Mouse (Mus musculus) bone marrow macrophage, adult 2 months (primary cell): Measurements from ENCODE around the gene Abat. TPM values are rescaled to one million over a fixed set of nuclear protein-coding genes. Genes with fewer than 3 reads are reported as not detected.

Source experiments
- H3K27ac ChIP-seq: 2 replicates; pipeline ENCODE4 v1.5.1; 2012; ENCODE audit warnings: low read depth, low read length; ENCODE audit not compliant: insufficient read depth
- H3K4me1 ChIP-seq: 2 replicates; pipeline ENCODE4 v1.6.1; 2012; ENCODE audit warnings: low read length; ENCODE audit not compliant: control insufficient read depth, insufficient read depth
- H3K4me3 ChIP-seq: 2 replicates; pipeline ENCODE4 v1.5.1; 2012; ENCODE audit warnings: mild to moderate bottlenecking, low read length, moderate library complexity; ENCODE audit not compliant: insufficient read depth
- CTCF ChIP-seq: IDR thresholded peaks from 2 replicates; pipeline ENCODE4 v1.5.1; 2012; ENCODE audit warnings: low read depth, mild to moderate bottlenecking, low read length, moderate library complexity
- POLR2A ChIP-seq: IDR thresholded peaks from 2 replicates; pipeline ENCODE4 v1.6.1; 2012; ENCODE audit warnings: mild to moderate bottlenecking, low read depth, low read length, borderline replicate concordance
- polyA plus RNA-seq: library from polyadenylated mRNA; stranded (reverse); fragments of >200 nt; gene quantifications from 2 replicates; pipeline ENCODE4 v1.2.4, GENCODE M21; 2012; ENCODE audit not compliant: missing spikeins, insufficient read depth, insufficient read length

Gene Abat
- polyA plus RNA-seq, 1 experiment: not detected

DNA sequence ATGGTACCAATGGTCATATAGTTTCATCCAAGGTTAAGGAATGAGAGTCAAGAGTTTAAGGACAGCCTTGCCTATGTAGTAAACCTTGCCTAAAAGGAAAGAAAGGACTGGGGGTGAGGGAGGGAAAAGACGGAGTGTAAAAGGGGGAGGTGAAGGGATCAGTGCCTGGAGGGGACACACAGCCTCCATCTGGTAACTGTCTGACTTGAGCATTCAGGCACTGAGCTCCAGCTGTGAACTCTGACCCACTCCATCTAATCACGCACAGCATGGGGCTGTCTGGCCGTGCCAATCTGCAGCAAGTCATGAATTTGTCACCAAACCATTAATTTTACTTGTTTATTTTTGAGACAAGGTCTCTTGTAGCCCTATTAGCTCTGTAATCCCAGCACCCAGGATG is 60.5 kb downstream of the Abat start:
- no peak for TF ChIP-seq CTCF
- no peak for TF ChIP-seq POLR2A
- Histone ChIP-seq H3K4me3 (no peak overlapping the region), H3K4me1 (no peaks in the 10 kb centered on the region), H3K27ac (no peak overlapping the region)

DNA sequence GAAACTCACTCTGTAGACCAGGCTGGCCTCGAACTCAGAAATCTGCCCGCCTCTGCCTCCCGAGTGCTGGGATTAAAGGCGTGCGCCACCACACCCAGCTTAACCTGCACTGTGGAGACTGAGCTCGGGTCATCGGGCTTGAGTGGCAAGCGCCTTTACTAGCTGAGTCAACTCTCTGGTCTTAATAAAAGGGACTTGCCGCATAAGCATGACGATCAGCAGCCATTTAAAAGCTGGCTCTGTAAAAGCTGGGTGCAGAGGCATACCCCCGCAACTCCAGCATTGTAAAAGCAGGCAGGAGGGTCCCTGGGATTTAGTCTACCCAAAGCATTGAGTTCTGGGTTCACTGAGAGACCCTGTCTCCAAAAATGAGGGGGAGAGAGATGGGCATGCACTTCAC is 61.1 kb downstream of the Abat start:
- Histone ChIP-seq H3K4me3 (no peak overlapping the region), H3K27ac (no peak overlapping the region)
- no peak for TF ChIP-seq CTCF
- no peak for TF ChIP-seq POLR2A

DNA sequence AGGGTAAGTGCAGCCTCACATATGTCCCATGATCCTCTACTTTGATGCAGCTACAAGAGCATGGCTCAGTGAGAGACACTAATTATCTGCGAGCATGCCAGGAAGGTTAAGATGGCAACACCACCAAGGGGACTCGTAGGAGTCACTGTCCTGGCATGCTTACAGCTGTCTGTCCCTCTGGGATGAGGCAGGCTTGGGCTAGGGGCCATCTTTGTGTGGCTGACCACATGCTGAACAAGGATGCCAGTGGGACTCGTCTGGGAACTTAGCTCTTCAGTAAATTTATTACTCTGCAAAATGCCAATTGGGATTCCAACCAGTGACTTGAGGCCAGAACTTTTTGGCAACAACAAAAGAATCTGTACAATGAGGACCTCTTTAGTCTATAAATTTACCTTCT is 62.9 kb downstream of the Abat start:
- Histone ChIP-seq H3K27ac (no peak overlapping the region), H3K4me1 (no peaks in the 10 kb centered on the region), H3K4me3 (no peak overlapping the region)
- TF ChIP-seq CTCF: no peak
- no peak for TF ChIP-seq POLR2A

More for the DNA sequence above, 61.1 kb downstream of the Abat start:
- H3K4me1 ChIP-seq: no peaks in the 10 kb centered on the region

DNA sequence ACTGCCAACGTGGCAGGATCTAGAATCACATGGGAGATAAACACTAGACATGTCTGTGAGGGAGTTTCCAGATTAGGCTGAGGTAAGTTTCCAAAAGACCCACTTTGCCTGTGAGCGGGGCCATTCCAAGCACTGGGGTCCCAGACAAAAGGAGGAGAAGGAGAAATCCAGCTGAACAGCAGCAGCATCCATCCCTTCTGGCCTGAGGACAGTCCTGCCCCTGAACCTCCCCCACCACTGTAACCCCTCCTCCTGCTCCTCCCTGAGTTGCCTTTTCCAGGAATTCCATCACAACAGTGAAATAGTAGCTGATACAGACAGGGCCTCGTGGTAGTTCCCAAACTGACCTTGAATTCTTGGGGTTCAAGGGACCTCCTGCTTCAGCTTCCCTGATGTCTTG is 63.7 kb downstream of the Abat start:
- no peak overlapping the region for H3K4me3 ChIP-seq
- no peaks in the 10 kb centered on the region for H3K4me1 ChIP-seq
- H3K27ac ChIP-seq: no peak overlapping the region
- TF ChIP-seq POLR2A (no peak), CTCF (no peak)

DNA sequence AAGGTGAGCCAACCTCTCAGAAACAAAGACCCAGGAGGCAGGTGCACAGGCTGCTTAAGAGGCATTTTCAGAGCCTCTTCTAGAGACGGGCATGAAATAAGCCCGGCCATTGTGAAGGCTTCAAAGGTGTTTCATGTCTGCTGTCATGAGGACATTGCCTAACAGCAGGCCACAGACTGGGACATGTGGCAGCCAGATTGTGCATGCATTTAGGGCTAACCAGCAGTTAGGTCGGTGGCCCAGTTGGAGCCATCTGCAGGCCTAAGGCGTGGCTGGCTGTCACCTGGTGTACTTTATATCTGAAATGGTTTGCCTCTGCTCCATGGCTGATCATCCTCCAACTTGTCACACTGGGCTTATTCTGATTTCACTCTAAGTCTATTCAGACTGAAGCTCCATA is 65.1 kb downstream of the Abat start:
- Histone ChIP-seq H3K4me3 (no peak overlapping the region), H3K27ac (no peak overlapping the region), H3K4me1 (no peaks in the 10 kb centered on the region)
- TF ChIP-seq POLR2A (no peak), CTCF (no peak)

DNA sequence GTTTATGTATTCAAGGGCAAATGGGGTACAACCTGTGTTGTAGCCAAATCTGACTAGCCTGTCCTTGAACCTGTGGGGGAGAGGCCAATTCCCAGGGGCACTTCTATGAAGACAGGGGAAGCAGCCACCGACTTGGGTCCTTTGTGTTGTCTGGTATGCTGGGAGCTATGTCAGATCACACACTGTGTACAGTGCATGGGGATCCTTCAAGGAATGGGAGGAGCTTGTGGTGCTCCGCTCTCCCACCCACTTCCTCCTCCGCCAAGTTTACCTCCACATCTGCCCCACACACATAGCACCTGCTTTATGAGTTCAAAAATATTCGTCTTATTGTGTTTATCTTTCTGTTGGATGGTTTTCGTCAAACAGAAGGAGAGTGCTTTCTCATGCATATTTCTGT is 66.3 kb downstream of the Abat start:
- H3K27ac ChIP-seq: no peak overlapping the region
- no peaks in the 10 kb centered on the region for H3K4me1 ChIP-seq
- TF ChIP-seq CTCF (no peak), POLR2A (no peak)
- no peak overlapping the region for H3K4me3 ChIP-seq

DNA sequence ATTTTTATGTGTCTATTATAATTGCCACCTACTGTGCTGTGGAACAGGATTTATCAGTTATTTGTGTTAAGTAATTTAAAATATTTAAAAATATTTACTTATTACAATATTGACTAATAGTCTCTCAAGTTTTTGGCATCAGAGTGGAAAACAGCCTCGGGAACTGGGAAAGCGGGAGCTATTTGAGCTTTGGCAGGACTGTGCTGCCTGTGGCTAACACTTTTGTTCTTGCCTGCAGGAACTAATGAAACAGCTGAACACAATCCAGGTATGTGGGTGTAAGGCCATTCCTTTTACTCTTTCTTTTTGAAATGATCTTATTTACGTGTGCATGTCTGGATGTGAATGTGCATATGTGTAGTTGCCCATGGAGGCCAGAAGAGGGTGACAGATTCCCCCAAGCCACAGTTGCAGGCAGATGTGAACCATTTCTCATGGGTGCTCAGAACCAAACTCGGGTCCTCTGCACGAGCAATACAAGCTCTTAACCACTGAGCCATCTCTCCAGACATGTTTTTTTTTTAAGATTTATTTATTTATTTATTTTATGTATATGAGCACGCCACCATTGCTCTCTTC is 68.5 kb downstream of the Abat start:
- no peak overlapping the region for H3K4me3 ChIP-seq
- no peaks in the 10 kb centered on the region for H3K4me1 ChIP-seq
- H3K27ac ChIP-seq: no peak overlapping the region
- TF ChIP-seq CTCF (no peak), POLR2A (no peak)

DNA sequence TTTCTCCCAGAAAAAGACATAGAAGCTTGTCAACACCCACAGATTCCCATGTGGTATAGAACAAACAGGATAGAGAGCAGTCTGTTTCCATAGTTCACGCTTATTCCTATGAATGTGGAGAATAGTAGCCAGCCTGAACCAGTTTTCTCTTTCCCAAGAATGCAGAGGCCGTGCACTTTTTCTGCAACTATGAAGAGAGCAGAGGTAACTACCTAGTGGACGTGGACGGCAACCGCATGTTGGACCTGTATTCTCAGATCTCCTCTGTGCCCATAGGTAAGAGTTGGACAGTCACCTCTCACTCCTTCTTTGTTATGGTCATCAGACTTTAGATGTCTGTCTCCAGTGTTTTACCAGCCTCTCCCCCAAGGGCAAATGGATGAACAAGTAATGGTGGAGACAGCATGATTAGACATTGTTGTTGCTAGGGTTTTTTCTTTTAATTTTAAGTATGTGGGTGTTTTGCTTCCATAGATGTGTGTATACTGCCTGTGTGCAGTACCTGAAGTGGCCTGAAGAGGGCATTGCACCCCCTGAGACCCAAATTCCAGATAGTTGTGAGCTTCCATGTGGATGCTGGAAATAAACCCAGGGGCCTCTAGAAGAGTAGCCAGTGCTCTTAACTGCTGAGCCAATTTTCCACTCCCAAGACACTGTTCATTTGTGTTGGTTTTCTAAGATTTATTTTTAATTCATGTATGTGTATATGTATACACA is 69.5 kb downstream of the Abat start:
- no peak overlapping the region for H3K4me3 ChIP-seq
- H3K27ac ChIP-seq: no peak overlapping the region
- TF ChIP-seq POLR2A (no peak), CTCF (no peak)
- no peaks in the 10 kb centered on the region for H3K4me1 ChIP-seq

- H3K4me1 ChIP-seq: no peaks in the 10 kb centered on the region
- no peak overlapping the region for H3K27ac ChIP-seq
- no peak overlapping the region for H3K4me3 ChIP-seq
- no peak for TF ChIP-seq CTCF
- no peak for TF ChIP-seq POLR2A
Observed at GRCm38 (mm10) chr16:8584248-8584647, 71.0 kb downstream of the Abat start.

DNA sequence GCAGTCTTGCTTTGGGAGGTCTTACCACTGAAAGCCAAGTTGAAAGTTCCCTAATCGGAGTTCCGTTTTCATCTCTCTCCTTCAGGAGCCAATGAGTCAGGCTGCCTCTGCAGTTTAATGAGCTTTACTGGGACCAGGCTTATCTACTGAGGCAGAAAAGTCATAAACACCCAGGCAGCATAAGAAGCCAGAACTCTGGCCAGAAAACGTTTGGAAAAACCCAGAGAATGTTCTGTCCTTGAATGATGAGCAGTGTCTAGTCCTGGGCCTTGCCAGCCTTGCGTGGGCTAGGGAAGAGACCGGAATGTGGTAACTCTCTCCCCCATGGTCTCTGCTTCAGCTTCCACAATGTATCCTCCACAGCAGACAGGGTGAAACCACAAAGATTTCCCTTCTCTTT is 71.8 kb downstream of the Abat start:
- Histone ChIP-seq H3K4me3 (no peak overlapping the region), H3K27ac (no peak overlapping the region), H3K4me1 (no peaks in the 10 kb centered on the region)
- TF ChIP-seq POLR2A (no peak), CTCF (no peak)
